8 mouse cellular contexts compared by ENCODE assay signal in genomic region chr5:150232159-150233150, GRCm38 (mm10).
DNase-seq lines count a peak whose midpoint lies in the region; ATAC-seq lines count a peak whose summit lies in the region.

No protein-coding gene starts in this region.

- ATAC-seq in heart, embryonic 12.5 days (ENCODE audit: insufficient number of reproducible peaks, low FRiP score), result peak; percentile 35; the same call in 1 of the 2 replicates

- no peaks in the 10 kb centered on the region for H3K36me3 ChIP-seq in heart, embryonic 12.5 days

- DNase-seq in right cerebral cortex, postnatal 14 days, result peak; percentile 45
- DNase-seq in right cerebral cortex, postnatal 25 days, result no peak
- peak; percentile 52 to 70 for DNase-seq in cerebellum, postnatal 25 days
- peak; percentile 59 to 68 for DNase-seq in kidney, postnatal 4 days
- peak; percentile 54 for DNase-seq in mesoderm, embryonic 11.5 days (ENCODE audit: low read depth, low spot score)
- peak; percentile 32 for DNase-seq in thymus, postnatal 0 days (ENCODE audit: low spot score)
- no peak for DNase-seq in spleen, postnatal 4 days (ENCODE audit: low spot score in 2 of 2)

- peaks cover 8% of the 10 kb centered on the region for H3K9me3 ChIP-seq in heart, embryonic 12.5 days (replicated peaks)

- H3K4me3 ChIP-seq in heart, embryonic 12.5 days, result peak overlapping the region; percentile 26

- H3K9ac ChIP-seq in heart, embryonic 12.5 days, result no peak overlapping the region

- 31% methylated on average over 19 of the region's 21 CpGs for WGBS in heart, embryonic 12.5 days

- H3K27me3 ChIP-seq in heart, embryonic 12.5 days (replicated peaks), result no peaks in the 10 kb centered on the region

- peaks cover 13% of the 10 kb centered on the region for H3K4me1 ChIP-seq in heart, embryonic 12.5 days (replicated peaks)

- H3K27ac ChIP-seq in heart, embryonic 12.5 days (ENCODE audit: poor library complexity, severe bottlenecking), result no peak overlapping the region

- H3K4me2 ChIP-seq in heart, embryonic 12.5 days, result peak overlapping the region; percentile 55

Comparison
In these comparisons a context has a peak if more than half of its experiments do, and no peak if none do; other contexts are left out.
1. DNase-seq: peak in right cerebral cortex, postnatal 14 days (single experiment), cerebellum, postnatal 25 days (2 of 2), kidney, postnatal 4 days (2 of 2), mesoderm, embryonic 11.5 days (single experiment) and thymus, postnatal 0 days (single experiment); none in right cerebral cortex, postnatal 25 days (single experiment) and spleen, postnatal 4 days (0 of 2).